ENCODE assay signal across 8 mouse cellular contexts in the genomic region with DNA sequence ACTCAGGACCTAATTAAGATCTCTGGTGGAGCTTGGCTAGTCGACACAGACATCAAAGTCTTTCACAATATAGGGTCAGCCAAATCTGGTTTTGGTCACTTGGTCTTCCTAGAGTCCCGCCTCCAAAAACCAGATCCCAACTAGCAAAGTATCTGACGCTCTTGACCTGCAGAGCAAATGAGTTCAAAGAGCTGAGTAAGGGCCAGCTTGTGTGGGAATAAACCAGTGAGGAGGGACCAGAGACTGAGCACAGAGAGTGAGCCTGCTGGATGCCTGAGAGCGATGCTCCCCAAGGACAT. TPM values are rescaled to one million over a fixed set of nuclear protein-coding genes. Genes with fewer than 3 reads are reported as not detected.
DNase-seq lines count a peak whose midpoint lies in the region; ATAC-seq and TF ChIP-seq lines count a peak whose summit lies in the region.

No protein-coding gene starts in this region.

- peaks cover 50% of the 10 kb centered on the region for H3K27me3 ChIP-seq in heart, embryonic 10.5 days (ENCODE audit: insufficient read depth, poor library complexity, severe bottlenecking)
- H3K27me3 ChIP-seq in E14TG2a.4 (ENCODE audit: insufficient read depth, low read length): peaks cover 59% of the 10 kb centered on the region
- no peaks in the 10 kb centered on the region for H3K27me3 ChIP-seq in forebrain, embryonic 16.5 days (replicated peaks; ENCODE audit: control insufficient read depth, insufficient read depth, low read length)
- H3K27me3 ChIP-seq in limb, embryonic 15.5 days: peaks cover 17% of the 10 kb centered on the region; the same call in 1 of the 2 replicates

- no peak for ATAC-seq in forebrain, embryonic 16.5 days
- ATAC-seq in limb, embryonic 15.5 days (ENCODE audit: insufficient number of reproducible peaks, low FRiP score, low TSS enrichment, low read depth): no peak

- no peak overlapping the region for H3K9ac ChIP-seq in forebrain, embryonic 16.5 days (replicated peaks; ENCODE audit: low read depth, low read length)
- no peak overlapping the region for H3K9ac ChIP-seq in limb, embryonic 15.5 days

- intact Hi-C loops in heart, postnatal 36 days (cut with DNase I): no loop called here

- H3K4me1 ChIP-seq in heart, embryonic 10.5 days: peaks cover 29% of the 10 kb centered on the region
- H3K4me1 ChIP-seq in E14TG2a.4 (replicated peaks; ENCODE audit: low read depth, low read length): peaks cover 22% of the 10 kb centered on the region
- peaks cover 49% of the 10 kb centered on the region for H3K4me1 ChIP-seq in forebrain, embryonic 16.5 days (replicated peaks; ENCODE audit: control insufficient read depth, insufficient read depth, low read length)
- peaks cover 31% of the 10 kb centered on the region for H3K4me1 ChIP-seq in limb, embryonic 15.5 days

- no peak overlapping the region for H3K27ac ChIP-seq in heart, embryonic 10.5 days
- H3K27ac ChIP-seq in forebrain, embryonic 16.5 days (ENCODE audit: low read length): no peak overlapping the region
- no peak overlapping the region for H3K27ac ChIP-seq in limb, embryonic 15.5 days

- TF ChIP-seq CTCF in E14TG2a.4 (conservative IDR thresholded peaks at IDR 0.05; ENCODE audit: low read length): no peak

- WGBS in heart, embryonic 10.5 days: 23% methylated on average over 4 of the region's 4 CpGs
- 42% methylated on average over 4 of the region's 4 CpGs for WGBS in forebrain, embryonic 16.5 days
- WGBS in limb, embryonic 15.5 days: 23% methylated on average over 4 of the region's 4 CpGs

- no peaks in the 10 kb centered on the region for H3K9me3 ChIP-seq in heart, embryonic 10.5 days
- H3K9me3 ChIP-seq in E14TG2a.4 (ENCODE audit: low read length): no peaks in the 10 kb centered on the region
- H3K9me3 ChIP-seq in forebrain, embryonic 16.5 days (ENCODE audit: control insufficient read depth, low read length): no peaks in the 10 kb centered on the region
- H3K9me3 ChIP-seq in limb, embryonic 15.5 days: no peaks in the 10 kb centered on the region

- DNase-seq in heart, embryonic 10.5 days (ENCODE audit: low spot score): no peak
- DNase-seq in heart, postnatal 36 days: no peak
- no peak for DNase-seq in adrenal gland, adult 8-10 months
- DNase-seq in thymus, postnatal 4 days: no peak
- DNase-seq in kidney, adult 18-20 months: no peak

- H3K4me3 ChIP-seq in heart, embryonic 10.5 days: peak overlapping the region; percentile 68
- H3K4me3 ChIP-seq in E14TG2a.4 (replicated peaks; ENCODE audit: low read length): peak overlapping the region; percentile 80
- no peak overlapping the region; the same call in 1 of the 2 replicates for H3K4me3 ChIP-seq in forebrain, embryonic 16.5 days (replicated peaks; ENCODE audit: low read length)
- no peak overlapping the region for H3K4me3 ChIP-seq in limb, embryonic 15.5 days

- H3K4me2 ChIP-seq in forebrain, embryonic 16.5 days (ENCODE audit: low read length): peak overlapping the region; percentile 53
- H3K4me2 ChIP-seq in limb, embryonic 15.5 days: peak overlapping the region; percentile 90; the same call in 1 of the 2 replicates

- no peaks in the 10 kb centered on the region for H3K36me3 ChIP-seq in heart, embryonic 10.5 days
- no peaks in the 10 kb centered on the region for H3K36me3 ChIP-seq in E14TG2a.4 (ENCODE audit: insufficient read depth, low read length)
- no peaks in the 10 kb centered on the region for H3K36me3 ChIP-seq in forebrain, embryonic 16.5 days (ENCODE audit: control insufficient read depth, insufficient read depth)
- H3K36me3 ChIP-seq in limb, embryonic 15.5 days: no peaks in the 10 kb centered on the region

RNA-seq across cellular contexts. Expression of a gene that starts 0.6 kb away (rescaled TPM):
- 73.7 and 92.1 TPM in 2 replicates for polyA plus RNA-seq in heart, embryonic 10.5 days (2016; fragmentation: Nextera tagmentation; extraction: Ambion mirVana)
- total RNA-seq in heart, postnatal 36 days (2021): 10 to 100 TPM; 63.2 to 64.5 TPM
- polyA plus RNA-seq in forebrain, embryonic 16.5 days (2015; fragmentation: Nextera tagmentation; extraction: Ambion mirVana): 156 and 181 TPM in 2 replicates
- polyA plus RNA-seq in limb, embryonic 15.5 days (2015; fragmentation: Nextera tagmentation; extraction: Ambion mirVana): 32.4 and 37.2 TPM in 2 replicates
- total RNA-seq in adrenal gland, adult 8-10 months (2022): 10 to 100 TPM; 14.3 to 42.2 (median 24.7) TPM

RNA-seq across cellular contexts. Expression of a gene that starts 38.2 kb away (rescaled TPM):
- polyA plus RNA-seq in heart, embryonic 10.5 days (2016; fragmentation: Nextera tagmentation; extraction: Ambion mirVana): 19.1 and 22.8 TPM in 2 replicates
- total RNA-seq in heart, postnatal 36 days (2021): 10 to 100 TPM; 10.8 to 11.6 TPM
- polyA plus RNA-seq in forebrain, embryonic 16.5 days (2015; fragmentation: Nextera tagmentation; extraction: Ambion mirVana): 20.5 and 20.8 TPM in 2 replicates
- polyA plus RNA-seq in limb, embryonic 15.5 days (2015; fragmentation: Nextera tagmentation; extraction: Ambion mirVana): 37.7 and 39.5 TPM in 2 replicates
- 10 to 100 TPM; 38.1 to 70.3 (median 57.1) TPM for total RNA-seq in adrenal gland, adult 8-10 months (2022)

RNA-seq across cellular contexts. Expression of a gene that starts 47.5 kb away (rescaled TPM):
- 107 and 126 TPM in 2 replicates for polyA plus RNA-seq in heart, embryonic 10.5 days (2016; fragmentation: Nextera tagmentation; extraction: Ambion mirVana)
- 10 to 100 TPM; 55.3 to 56.0 TPM for total RNA-seq in heart, postnatal 36 days (2021)
- polyA plus RNA-seq in forebrain, embryonic 16.5 days (2015; fragmentation: Nextera tagmentation; extraction: Ambion mirVana): 107 and 109 TPM in 2 replicates
- polyA plus RNA-seq in limb, embryonic 15.5 days (2015; fragmentation: Nextera tagmentation; extraction: Ambion mirVana): 97.2 and 98.2 TPM in 2 replicates
- total RNA-seq in adrenal gland, adult 8-10 months (2022): 10 to 100 TPM; 59.5 to 89.6 (median 75.2) TPM

Comparison
In these comparisons a context has a peak if more than half of its experiments do, and no peak if none do; other contexts are left out.
1. H3K4me3 ChIP-seq: peak in heart, embryonic 10.5 days (single experiment) and E14TG2a.4 (single experiment); none in forebrain, embryonic 16.5 days (single experiment) and limb, embryonic 15.5 days (single experiment).